Mouse (Mus musculus): Measurements from ENCODE around the gene Hipk2. TPM values are rescaled to one million over a fixed set of nuclear protein-coding genes. Genes with fewer than 3 reads are reported as not detected.

Gene Hipk2
- total and polyA plus RNA-seq, 3 experiments: 3.9 to 85.1 (median 14.1) TPM

DNA sequence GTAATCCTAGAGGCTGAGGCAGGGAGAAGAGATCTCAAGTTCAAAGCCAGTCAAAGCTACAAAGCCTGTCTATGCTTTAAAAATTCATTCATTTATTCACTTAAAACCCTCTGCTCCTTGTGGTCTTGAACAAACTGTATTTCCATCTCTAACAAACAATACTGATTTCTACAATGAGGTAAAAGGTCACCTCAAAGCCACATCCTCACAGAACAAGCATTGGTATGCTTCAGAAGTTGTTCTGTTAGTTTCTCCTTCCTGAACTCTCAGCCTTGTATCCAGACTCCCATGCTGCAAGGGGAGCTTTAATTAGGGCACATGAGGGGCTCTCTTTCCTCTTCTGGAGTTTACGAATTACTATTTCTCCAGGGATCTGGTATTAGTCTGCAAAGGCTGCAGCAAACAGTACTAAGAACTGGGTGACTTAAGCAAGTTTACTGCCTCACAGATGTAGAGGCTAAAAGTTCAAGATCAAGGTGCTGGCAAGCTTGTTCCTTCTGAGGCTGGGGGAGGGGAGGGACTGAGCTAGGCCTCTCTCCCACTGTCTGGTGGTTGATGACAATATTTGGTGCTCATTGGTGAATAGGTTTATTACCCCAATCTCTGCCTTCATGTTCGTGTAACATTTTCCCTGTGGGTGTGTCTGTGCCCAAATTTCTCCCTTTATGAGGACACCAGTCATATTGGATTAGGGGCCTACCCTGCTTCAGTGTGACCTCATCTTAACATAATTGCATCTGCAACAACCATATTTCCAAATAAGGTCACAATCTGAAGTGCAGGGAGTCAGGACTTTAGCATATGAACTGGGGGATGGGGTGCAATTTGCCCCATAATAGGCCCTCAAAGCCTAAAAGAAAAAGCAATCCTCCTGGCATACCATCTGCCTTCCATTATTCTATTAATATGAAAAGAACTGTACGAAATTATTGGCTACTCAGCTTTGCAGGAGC lies 27.7 kb downstream of the Hipk2 start:
- no peaks in the 10 kb centered on the region for H3K79me2 ChIP-seq (ENCODE audit: control insufficient read depth, insufficient read depth, low read length, poor library complexity)
- DNase-seq (ENCODE audit: low read depth, low spot score): no peak
- H3K9ac ChIP-seq (ENCODE audit: control insufficient read depth, low read depth, low read length, poor library complexity, severe bottlenecking): no peak overlapping the region
- H3K27ac ChIP-seq (ENCODE audit: control insufficient read depth, low read depth, low read length): no peak overlapping the region
- H3K27me3 ChIP-seq (ENCODE audit: control insufficient read depth in 1 of 2, insufficient read depth in 2 of 2, low read length in 2 of 2): no peaks in the 10 kb centered on the region
- peaks cover 20 to 49% of the 10 kb centered on the region in 2 experiments for H3K4me1 ChIP-seq (ENCODE audit: control insufficient read depth in 1 of 2, insufficient read depth in 2 of 2, low read length in 2 of 2)
- no peaks in the 10 kb centered on the region for H3K9me3 ChIP-seq (replicated peaks; ENCODE audit: insufficient read depth, low read length)
- no peak for TF ChIP-seq SMC3 (IDR thresholded peaks at IDR 0.05; ENCODE audit: low read depth, low read length)
- no peak for TF ChIP-seq NELFE (IDR thresholded peaks at IDR 0.05; ENCODE audit: low read depth, low read length)
- TF ChIP-seq RCOR1 (IDR thresholded peaks at IDR 0.05; ENCODE audit: low read depth, low read length): no peak
- TF ChIP-seq MAX (IDR thresholded peaks at IDR 0.05; ENCODE audit: low read length): no peak
- no peak for TF ChIP-seq MYB (IDR thresholded peaks at IDR 0.05; ENCODE audit: low read depth, low read length)
- TF ChIP-seq ZC3H11A (IDR thresholded peaks at IDR 0.05; ENCODE audit: low read depth, low read length): no peak
- TF ChIP-seq NRF1 (IDR thresholded peaks at IDR 0.05; ENCODE audit: insufficient read depth, low read depth, low read length, poor library complexity, severe bottlenecking): no peak
- no peak for TF ChIP-seq ETS1 (IDR thresholded peaks at IDR 0.05; ENCODE audit: low read depth, low read length)
- no peak for TF ChIP-seq TAL1 (IDR thresholded peaks at IDR 0.05; ENCODE audit: low read length)
- TF ChIP-seq POLR2AphosphoS5 (IDR thresholded peaks at IDR 0.05; ENCODE audit: borderline replicate concordance, low read depth, low read length): no peak
- no peak for TF ChIP-seq MXI1 (IDR thresholded peaks at IDR 0.05; ENCODE audit: low read depth, low read length)
- TF ChIP-seq E2F4 (IDR thresholded peaks at IDR 0.05; ENCODE audit: borderline replicate concordance, low read depth, low read length): no peak
- no peak for TF ChIP-seq ZMIZ1 (IDR thresholded peaks at IDR 0.05; ENCODE audit: low read depth, low read length)
- no peak for TF ChIP-seq HCFC1 (IDR thresholded peaks at IDR 0.05; ENCODE audit: low read depth, low read length)
- no peak for TF ChIP-seq POLR2A (IDR thresholded peaks at IDR 0.05; ENCODE audit: control insufficient read depth in 1 of 2, insufficient read depth in 1 of 2, low read depth in 1 of 2, low read length in 2 of 2, poor library complexity in 1 of 2)
- H3K4me3 ChIP-seq (ENCODE audit: control insufficient read depth in 1 of 2, insufficient read depth in 1 of 2, low read depth in 2 of 2, low read length in 2 of 2): no peak overlapping the region
- peaks cover 0 to 51% of the 10 kb centered on the region in 2 experiments; a peak in 2 of 4 replicates for H3K36me3 ChIP-seq (ENCODE audit: control insufficient read depth in 1 of 2, insufficient read depth in 2 of 2, low read length in 2 of 2)

DNA sequence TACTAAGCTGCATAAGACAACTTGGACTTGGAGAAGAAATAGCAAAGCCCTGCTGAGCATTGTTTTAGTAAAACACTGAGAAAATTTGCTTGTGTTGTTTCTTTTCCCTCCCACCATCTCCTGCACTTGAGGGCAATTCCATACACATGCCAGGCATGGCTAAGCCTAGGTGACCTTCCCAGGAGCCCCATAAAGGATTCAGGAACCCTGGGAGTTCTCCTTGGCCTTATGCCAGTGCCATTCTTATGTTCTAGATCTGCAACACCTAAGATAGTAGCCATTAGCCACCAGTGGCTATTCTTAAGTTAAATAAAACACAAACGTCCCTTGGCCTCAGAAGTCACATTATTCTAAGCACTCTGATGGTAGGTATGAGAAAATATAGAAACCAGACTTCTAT lies 28.5 kb downstream of the Hipk2 start:
- peaks cover 0 to 47% of the 10 kb centered on the region in 2 experiments; a peak in 2 of 4 replicates for H3K36me3 ChIP-seq (ENCODE audit: control insufficient read depth in 1 of 2, insufficient read depth in 2 of 2, low read length in 2 of 2)
- H3K9ac ChIP-seq (ENCODE audit: control insufficient read depth, low read depth, low read length, poor library complexity, severe bottlenecking): no peak overlapping the region
- no peak overlapping the region for H3K4me3 ChIP-seq (ENCODE audit: control insufficient read depth in 1 of 2, insufficient read depth in 1 of 2, low read depth in 2 of 2, low read length in 2 of 2)
- no peaks in the 10 kb centered on the region for H3K9me3 ChIP-seq (replicated peaks; ENCODE audit: insufficient read depth, low read length)
- TF ChIP-seq MAX (IDR thresholded peaks at IDR 0.05; ENCODE audit: low read length): no peak
- no peak for TF ChIP-seq ELF1 (IDR thresholded peaks at IDR 0.05; ENCODE audit: low read depth, low read length)
- no peak for TF ChIP-seq MYC (IDR thresholded peaks at IDR 0.05; ENCODE audit: low read depth, low read length)
- no peak for TF ChIP-seq MAFK (IDR thresholded peaks at IDR 0.05; ENCODE audit: borderline replicate concordance, low read depth, low read length)
- no peak for TF ChIP-seq POLR2AphosphoS2 (IDR thresholded peaks at IDR 0.05; ENCODE audit: low read length)
- no peak for TF ChIP-seq BHLHE40 (IDR thresholded peaks at IDR 0.05; ENCODE audit: borderline replicate concordance, low read depth, low read length)
- no peak for TF ChIP-seq KAT2A (conservative IDR thresholded peaks at IDR 0.05; ENCODE audit: low read depth, low read length)
- no peak for TF ChIP-seq GATA1 (IDR thresholded peaks at IDR 0.05; ENCODE audit: low read depth, low read length)
- no peak for TF ChIP-seq ZNF384 (IDR thresholded peaks at IDR 0.05; ENCODE audit: low read depth, low read length)
- no peak for TF ChIP-seq ZKSCAN1 (IDR thresholded peaks at IDR 0.05; ENCODE audit: low read depth, low read length)
- no peak for TF ChIP-seq MXI1 (IDR thresholded peaks at IDR 0.05; ENCODE audit: low read depth, low read length)
- no peaks in the 10 kb centered on the region for H3K27me3 ChIP-seq (ENCODE audit: control insufficient read depth in 1 of 2, insufficient read depth in 2 of 2, low read length in 2 of 2)
- peaks cover 20 to 41% of the 10 kb centered on the region in 2 experiments for H3K4me1 ChIP-seq (ENCODE audit: control insufficient read depth in 1 of 2, insufficient read depth in 2 of 2, low read length in 2 of 2)
- H3K79me2 ChIP-seq (ENCODE audit: control insufficient read depth, insufficient read depth, low read length, poor library complexity): no peaks in the 10 kb centered on the region
- peak overlapping the region; percentile 5; the same call in 1 of the 2 replicates for H3K27ac ChIP-seq (ENCODE audit: control insufficient read depth, low read depth, low read length)
- DNase-seq (ENCODE audit: low read depth, low spot score): no peak
